Mouse (Mus musculus): ENCODE measurements around the gene Fchsd2. TPM values are rescaled to one million over a fixed set of nuclear protein-coding genes. Genes with fewer than 3 reads are reported as not detected.

The Fchsd2 gene
- polyA plus RNA-seq, 1 experiment from 2014 or later, result 35.5 TPM

DNA sequence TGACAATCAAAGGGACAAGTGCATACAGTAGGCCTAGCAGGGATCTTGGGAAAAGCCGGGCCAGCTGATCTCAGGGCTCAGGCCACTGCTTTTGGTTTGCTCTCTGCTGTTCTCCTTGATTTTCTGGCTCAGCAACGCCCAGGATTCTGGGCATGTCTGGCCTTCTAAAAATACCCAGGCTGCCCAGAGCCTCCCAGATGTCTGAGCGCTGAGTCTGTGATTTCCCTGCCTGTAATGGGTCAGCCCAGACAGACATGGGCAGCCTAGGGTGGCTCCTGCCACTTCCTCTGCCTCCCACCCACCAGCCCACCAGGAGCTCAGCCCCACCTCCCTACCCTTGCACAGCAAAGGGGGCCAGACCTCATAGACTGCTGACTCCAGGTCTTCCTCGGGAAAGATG is 4.0 kb upstream of the Fchsd2 start:
- Histone ChIP-seq H3K9me3 (ENCODE audit: control insufficient read depth, low read length) (no peaks in the 10 kb centered on the region), H3K4me2 (replicated peaks; ENCODE audit: low read depth, low read length) (no peak overlapping the region), H3K4me3 (ENCODE audit: low read length) (no peak overlapping the region), H3K27me3 (ENCODE audit: control insufficient read depth, insufficient read depth, low read length) (no peaks in the 10 kb centered on the region), H3K27ac (ENCODE audit: low read depth, low read length) (no peak overlapping the region), H3K4me1 (ENCODE audit: control insufficient read depth, insufficient read depth, low read length) (no peaks in the 10 kb centered on the region), H3K36me3 (ENCODE audit: control insufficient read depth, insufficient read depth, low read length) (no peaks in the 10 kb centered on the region), H3K9ac (ENCODE audit: low read depth, low read length) (no peak overlapping the region)
- 77% methylated on average over 4 of the region's 4 CpGs for WGBS
- ATAC-seq (ENCODE audit: low FRiP score, low TSS enrichment), result no peak

DNA sequence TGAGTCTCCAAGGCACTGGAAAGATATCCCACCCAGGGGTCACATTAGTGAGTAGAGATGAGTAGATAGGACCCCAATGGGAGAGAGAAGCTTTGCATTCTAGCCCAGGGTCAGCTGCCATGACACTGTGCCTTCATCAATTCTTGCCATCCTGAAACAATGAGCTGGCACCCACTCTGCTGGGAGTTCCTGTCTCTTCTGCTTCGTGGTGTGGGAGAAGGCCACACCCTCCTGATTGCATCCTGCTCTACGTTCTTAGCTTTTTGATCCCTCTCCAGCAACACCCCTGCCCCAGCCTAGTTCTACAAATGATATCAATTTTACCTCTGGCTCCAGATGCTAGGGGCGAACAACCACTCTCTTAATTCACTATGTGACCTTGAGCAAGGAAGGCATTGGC is 3.4 kb upstream of the Fchsd2 start:
- H3K4me3 ChIP-seq (ENCODE audit: low read length), result no peak overlapping the region
- no peak overlapping the region for H3K4me2 ChIP-seq (replicated peaks; ENCODE audit: low read depth, low read length)
- no peaks in the 10 kb centered on the region for H3K4me1 ChIP-seq (ENCODE audit: control insufficient read depth, insufficient read depth, low read length)
- no peaks in the 10 kb centered on the region for H3K9me3 ChIP-seq (ENCODE audit: control insufficient read depth, low read length)
- H3K27me3 ChIP-seq (ENCODE audit: control insufficient read depth, insufficient read depth, low read length), result no peaks in the 10 kb centered on the region
- no peaks in the 10 kb centered on the region for H3K36me3 ChIP-seq (ENCODE audit: control insufficient read depth, insufficient read depth, low read length)
- ATAC-seq (ENCODE audit: low FRiP score, low TSS enrichment), result no peak
- WGBS, result 72% methylated on average over 3 of the region's 3 CpGs
- no peak overlapping the region for H3K27ac ChIP-seq (ENCODE audit: low read depth, low read length)
- no peak overlapping the region for H3K9ac ChIP-seq (ENCODE audit: low read depth, low read length)

DNA sequence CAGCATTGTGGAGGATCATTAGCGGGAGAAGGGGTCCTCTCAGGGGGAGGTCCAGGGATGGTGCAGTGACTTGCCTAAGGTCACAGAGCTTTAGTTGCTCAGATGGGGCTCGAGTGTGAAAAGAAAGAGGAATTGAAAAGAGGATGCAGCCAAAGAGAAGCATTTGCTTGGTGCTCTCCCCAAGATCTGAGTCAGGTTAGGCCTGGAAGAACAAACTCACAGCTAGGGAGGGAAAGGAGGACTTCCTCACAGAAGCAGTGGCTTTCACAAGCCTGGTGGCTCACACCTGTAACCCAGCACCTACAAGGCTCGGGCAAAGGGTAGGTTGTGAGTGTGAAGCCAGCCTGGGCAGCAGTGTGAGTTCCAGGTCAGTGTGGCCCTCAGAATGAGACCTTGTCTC is 568 bp downstream of the Fchsd2 start:
- Histone ChIP-seq H3K9me3 (ENCODE audit: control insufficient read depth, low read length) (no peaks in the 10 kb centered on the region), H3K27ac (ENCODE audit: low read depth, low read length) (no peak overlapping the region), H3K36me3 (ENCODE audit: control insufficient read depth, insufficient read depth, low read length) (no peaks in the 10 kb centered on the region), H3K9ac (ENCODE audit: low read depth, low read length) (no peak overlapping the region), H3K27me3 (ENCODE audit: control insufficient read depth, insufficient read depth, low read length) (no peaks in the 10 kb centered on the region), H3K4me3 (ENCODE audit: low read length) (no peak overlapping the region), H3K4me2 (replicated peaks; ENCODE audit: low read depth, low read length) (no peak overlapping the region), H3K4me1 (ENCODE audit: control insufficient read depth, insufficient read depth, low read length) (no peaks in the 10 kb centered on the region)
- WGBS, result 77% methylated on average over 3 of the region's 3 CpGs
- no peak for ATAC-seq (ENCODE audit: low FRiP score, low TSS enrichment)

DNA sequence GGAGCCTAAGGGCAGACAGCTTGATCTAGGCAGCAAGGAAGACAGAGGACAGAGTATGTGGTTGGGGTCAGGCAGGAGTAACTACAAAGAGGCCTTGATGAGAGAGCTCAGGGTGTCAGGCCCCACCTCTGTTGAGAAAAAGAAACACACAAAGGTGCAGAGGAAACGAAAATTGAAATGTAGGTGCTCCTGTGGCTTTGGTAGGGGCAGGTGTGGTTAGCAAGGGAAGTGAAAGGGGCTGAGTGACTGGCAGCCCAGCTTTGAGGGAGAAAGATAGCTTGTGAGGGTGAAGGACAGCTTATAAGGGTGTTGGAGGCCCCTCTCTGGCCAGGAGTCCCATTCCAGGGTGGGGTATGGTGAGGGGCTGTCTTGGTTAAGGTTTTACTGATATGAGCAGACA is 2.1 kb downstream of the Fchsd2 start:
- 55% methylated on average over 1 of the region's 1 CpGs for WGBS

DNA sequence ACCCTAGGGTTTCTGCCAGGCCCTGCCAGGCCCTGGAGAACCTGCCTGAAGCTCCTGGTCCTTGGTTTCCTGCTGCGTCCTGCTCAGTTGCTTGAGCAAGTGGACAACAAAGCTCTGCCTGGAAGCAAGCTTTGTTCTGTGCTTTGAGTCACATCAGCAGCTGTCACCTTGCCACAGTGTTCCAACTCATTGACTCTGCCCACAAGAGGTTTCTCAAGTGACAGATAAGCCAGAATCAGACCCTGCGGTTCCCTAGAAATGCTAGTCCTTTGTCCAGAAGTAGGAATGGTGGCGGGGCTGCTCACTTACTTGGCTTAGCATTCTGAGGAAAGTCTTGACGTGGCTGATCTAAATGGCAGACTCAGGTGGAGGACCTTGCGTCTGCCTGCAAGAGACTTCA is 2.9 kb downstream of the Fchsd2 start:
- no peaks in the 10 kb centered on the region for H3K27me3 ChIP-seq (ENCODE audit: control insufficient read depth, insufficient read depth, low read length)
- H3K27ac ChIP-seq (ENCODE audit: low read depth, low read length), result no peak overlapping the region
- H3K9ac ChIP-seq (ENCODE audit: low read depth, low read length), result no peak overlapping the region
- 65% methylated on average over 5 of the region's 5 CpGs for WGBS
- H3K4me1 ChIP-seq (ENCODE audit: control insufficient read depth, insufficient read depth, low read length), result no peaks in the 10 kb centered on the region
- no peaks in the 10 kb centered on the region for H3K9me3 ChIP-seq (ENCODE audit: control insufficient read depth, low read length)
- no peaks in the 10 kb centered on the region for H3K36me3 ChIP-seq (ENCODE audit: control insufficient read depth, insufficient read depth, low read length)
- ATAC-seq (ENCODE audit: low FRiP score, low TSS enrichment), result no peak
- no peak overlapping the region for H3K4me3 ChIP-seq (ENCODE audit: low read length)
- H3K4me2 ChIP-seq (replicated peaks; ENCODE audit: low read depth, low read length), result no peak overlapping the region

More for the DNA sequence above, 2.1 kb downstream of the Fchsd2 start:
- ATAC-seq (ENCODE audit: low FRiP score, low TSS enrichment), result no peak
- H3K9ac ChIP-seq (ENCODE audit: low read depth, low read length), result no peak overlapping the region
- H3K4me3 ChIP-seq (ENCODE audit: low read length), result no peak overlapping the region
- H3K27me3 ChIP-seq (ENCODE audit: control insufficient read depth, insufficient read depth, low read length), result no peaks in the 10 kb centered on the region
- no peaks in the 10 kb centered on the region for H3K36me3 ChIP-seq (ENCODE audit: control insufficient read depth, insufficient read depth, low read length)
- no peak overlapping the region for H3K27ac ChIP-seq (ENCODE audit: low read depth, low read length)
- H3K4me1 ChIP-seq (ENCODE audit: control insufficient read depth, insufficient read depth, low read length), result no peaks in the 10 kb centered on the region
- H3K4me2 ChIP-seq (replicated peaks; ENCODE audit: low read depth, low read length), result no peak overlapping the region
- H3K9me3 ChIP-seq (ENCODE audit: control insufficient read depth, low read length), result no peaks in the 10 kb centered on the region

DNA sequence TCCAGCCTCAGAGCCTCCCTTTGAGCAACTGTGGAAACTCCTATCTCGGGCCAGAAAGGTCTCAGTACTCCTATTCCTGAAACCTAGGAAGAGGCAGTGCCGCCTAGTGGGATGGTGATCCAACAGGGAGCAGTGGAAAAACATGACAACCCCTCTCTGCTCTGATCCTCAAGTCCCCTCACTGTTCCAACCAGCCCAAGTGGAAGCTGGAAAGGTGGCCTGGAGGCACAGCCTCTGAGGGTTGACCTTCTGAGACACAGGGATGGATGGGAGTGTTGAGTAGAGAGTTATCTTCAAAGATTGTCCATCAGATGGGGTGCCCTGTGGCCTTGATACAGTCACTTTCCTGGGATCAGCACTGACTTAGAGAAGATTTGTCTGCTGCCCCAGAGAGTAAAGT is 3.9 kb downstream of the Fchsd2 start:
- Histone ChIP-seq H3K9me3 (ENCODE audit: control insufficient read depth, low read length) (no peaks in the 10 kb centered on the region), H3K27ac (ENCODE audit: low read depth, low read length) (no peak overlapping the region), H3K4me1 (ENCODE audit: control insufficient read depth, insufficient read depth, low read length) (no peaks in the 10 kb centered on the region), H3K9ac (ENCODE audit: low read depth, low read length) (no peak overlapping the region), H3K36me3 (ENCODE audit: control insufficient read depth, insufficient read depth, low read length) (no peaks in the 10 kb centered on the region), H3K4me2 (replicated peaks; ENCODE audit: low read depth, low read length) (no peak overlapping the region), H3K4me3 (ENCODE audit: low read length) (no peak overlapping the region), H3K27me3 (ENCODE audit: control insufficient read depth, insufficient read depth, low read length) (no peaks in the 10 kb centered on the region)
- ATAC-seq (ENCODE audit: low FRiP score, low TSS enrichment), result no peak
- 87% methylated on average over 2 of the region's 2 CpGs for WGBS

DNA sequence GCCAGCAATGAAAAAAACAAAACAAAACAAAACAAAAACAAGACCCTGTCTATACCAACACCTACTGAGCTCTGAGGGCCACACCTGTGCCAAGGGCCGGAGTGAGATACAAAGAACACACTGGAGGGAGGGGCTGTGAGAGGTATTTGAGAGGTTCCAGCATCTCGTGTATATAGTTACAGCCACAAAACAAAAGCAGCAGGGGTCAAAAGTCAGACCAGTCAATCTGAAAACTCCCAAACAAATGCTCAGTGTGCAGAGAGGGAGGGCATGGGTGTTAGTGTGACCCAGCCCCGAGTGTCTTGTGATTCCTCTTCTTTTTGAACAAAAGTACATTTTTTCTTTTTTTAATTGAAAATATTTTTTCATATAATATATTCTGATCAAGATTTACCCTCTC is 4.4 kb downstream of the Fchsd2 start:
- 59% methylated on average over 3 of the region's 3 CpGs for WGBS
- no peak overlapping the region for H3K27ac ChIP-seq (ENCODE audit: low read depth, low read length)
- H3K4me1 ChIP-seq (ENCODE audit: control insufficient read depth, insufficient read depth, low read length), result no peaks in the 10 kb centered on the region
- no peak for ATAC-seq (ENCODE audit: low FRiP score, low TSS enrichment)
- no peak overlapping the region for H3K4me2 ChIP-seq (replicated peaks; ENCODE audit: low read depth, low read length)
- no peaks in the 10 kb centered on the region for H3K9me3 ChIP-seq (ENCODE audit: control insufficient read depth, low read length)
- H3K36me3 ChIP-seq (ENCODE audit: control insufficient read depth, insufficient read depth, low read length), result no peaks in the 10 kb centered on the region
- no peak overlapping the region for H3K4me3 ChIP-seq (ENCODE audit: low read length)
- H3K9ac ChIP-seq (ENCODE audit: low read depth, low read length), result no peak overlapping the region
- no peaks in the 10 kb centered on the region for H3K27me3 ChIP-seq (ENCODE audit: control insufficient read depth, insufficient read depth, low read length)

DNA sequence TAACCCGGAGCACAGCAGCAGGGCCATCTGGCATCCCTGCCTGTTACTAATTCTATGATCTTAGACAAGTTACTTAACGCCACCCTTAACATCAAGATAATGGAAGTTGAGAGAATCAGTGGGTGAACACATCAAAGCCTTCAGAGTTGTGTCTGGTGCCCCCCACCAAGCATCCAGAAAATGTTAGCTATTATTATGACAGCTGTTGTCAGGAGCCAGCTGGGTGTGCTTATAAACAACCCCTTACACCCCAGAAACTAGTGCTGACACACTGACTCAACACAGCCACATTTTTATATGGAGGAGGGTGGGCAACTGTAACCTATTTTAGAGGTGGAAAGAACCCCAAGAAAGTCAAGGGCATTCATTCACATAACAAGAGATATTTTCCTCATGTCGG is 7.3 kb downstream of the Fchsd2 start:
- Histone ChIP-seq H3K27me3 (ENCODE audit: control insufficient read depth, insufficient read depth, low read length) (no peaks in the 10 kb centered on the region), H3K4me2 (replicated peaks; ENCODE audit: low read depth, low read length) (no peak overlapping the region), H3K36me3 (ENCODE audit: control insufficient read depth, insufficient read depth, low read length) (no peaks in the 10 kb centered on the region), H3K9ac (ENCODE audit: low read depth, low read length) (no peak overlapping the region), H3K4me3 (ENCODE audit: low read length) (no peak overlapping the region), H3K9me3 (ENCODE audit: control insufficient read depth, low read length) (no peaks in the 10 kb centered on the region), H3K4me1 (ENCODE audit: control insufficient read depth, insufficient read depth, low read length) (no peaks in the 10 kb centered on the region), H3K27ac (ENCODE audit: low read depth, low read length) (no peak overlapping the region)
- WGBS, result 77% methylated on average over 3 of the region's 3 CpGs
- no peak for ATAC-seq (ENCODE audit: low FRiP score, low TSS enrichment)

DNA sequence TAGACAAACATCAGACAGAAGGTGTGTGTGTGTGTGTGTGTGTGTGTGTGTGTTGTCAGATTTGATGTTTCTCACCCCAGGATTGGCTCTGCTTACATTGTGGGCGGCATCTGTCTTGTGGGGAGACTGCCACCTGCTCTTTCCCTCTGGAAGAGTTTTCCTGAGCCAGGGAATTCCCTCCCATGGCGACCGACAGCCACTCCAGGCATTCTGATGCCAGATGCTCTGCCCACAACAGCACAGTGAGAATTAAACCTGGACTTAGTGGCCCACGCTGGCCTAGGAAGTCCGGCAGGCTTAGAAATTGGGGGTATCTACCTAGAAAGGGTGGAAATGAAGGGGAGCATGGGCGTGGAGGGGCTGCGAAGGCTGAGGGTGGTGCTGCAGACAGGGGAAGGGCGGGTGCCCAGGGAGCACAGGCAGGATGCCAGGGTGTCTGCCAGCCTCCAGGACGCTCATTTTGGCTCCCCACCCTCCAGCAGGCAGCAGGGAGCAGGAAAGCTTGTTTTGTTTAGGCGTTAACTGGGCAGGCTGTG is 8.6 kb downstream of the Fchsd2 start:
- Histone ChIP-seq H3K4me2 (replicated peaks; ENCODE audit: low read depth, low read length) (no peak overlapping the region), H3K27me3 (ENCODE audit: control insufficient read depth, insufficient read depth, low read length) (no peaks in the 10 kb centered on the region), H3K9me3 (ENCODE audit: control insufficient read depth, low read length) (no peaks in the 10 kb centered on the region), H3K9ac (ENCODE audit: low read depth, low read length) (no peak overlapping the region), H3K36me3 (ENCODE audit: control insufficient read depth, insufficient read depth, low read length) (no peaks in the 10 kb centered on the region), H3K27ac (ENCODE audit: low read depth, low read length) (no peak overlapping the region), H3K4me1 (ENCODE audit: control insufficient read depth, insufficient read depth, low read length) (no peaks in the 10 kb centered on the region), H3K4me3 (ENCODE audit: low read length) (no peak overlapping the region)
- no peak for ATAC-seq (ENCODE audit: low FRiP score, low TSS enrichment)
- 67% methylated on average over 10 of the region's 10 CpGs for WGBS

All from kidney, embryonic 14.5 days (tissue).